Mouse (Mus musculus) midbrain, embryonic 13.5 days (tissue): ENCODE measurements around the gene Gdf1. TPM values are rescaled to one million over a fixed set of nuclear protein-coding genes. Genes with fewer than 3 reads are reported as not detected.

Source experiments
- ATAC-seq: fragments of 200-750 bp; cut with Nextera tagmentation; 2 replicates; pipeline ENCODE4 v1.8.0; 2017; ENCODE audit warnings: mild to moderate bottlenecking, moderate TSS enrichment, moderate library complexity
- H3K27ac ChIP-seq: fragments of 300-500 bp; sonication (generic); 2 replicates; pipeline ENCODE4 v1.5.1; 2015; ENCODE audit warnings: inconsistent platforms, mild to moderate bottlenecking, moderate library complexity
- H3K27me3 ChIP-seq: fragments of 300-500 bp; sonication (generic); 2 replicates; pipeline ENCODE4 v1.6.1; 2015; ENCODE audit warnings: mild to moderate bottlenecking, inconsistent platforms
- H3K36me3 ChIP-seq: fragments of 300-500 bp; sonication (generic); 2 replicates; pipeline ENCODE4 v1.6.1; 2015; ENCODE audit warnings: mild to moderate bottlenecking, inconsistent platforms
- H3K4me1 ChIP-seq: fragments of 300-500 bp; sonication (generic); replicated peaks from 2 replicates; pipeline ENCODE4 v1.6.1; 2015; ENCODE audit warnings: inconsistent platforms
- H3K4me2 ChIP-seq: fragments of 300-500 bp; sonication (generic); replicated peaks from 2 replicates; pipeline ENCODE4 v1.6.1; 2015; ENCODE audit warnings: moderate library complexity, mild to moderate bottlenecking, inconsistent platforms
- H3K4me3 ChIP-seq: fragments of 300-500 bp; sonication (generic); replicated peaks from 2 replicates; pipeline ENCODE4 v1.5.1; 2015; ENCODE audit warnings: mild to moderate bottlenecking, inconsistent platforms
- H3K9ac ChIP-seq: fragments of 300-500 bp; sonication (generic); replicated peaks from 2 replicates; pipeline ENCODE4 v1.6.1; 2015; ENCODE audit warnings: mild to moderate bottlenecking, inconsistent platforms
- H3K9me3 ChIP-seq: fragments of 300-500 bp; sonication (generic); 2 replicates; pipeline ENCODE4 v1.6.1; 2016; ENCODE audit warnings: mild to moderate bottlenecking, inconsistent platforms
- WGBS: fragments of 180-500 bp; shearing (Covaris S2); methylation state at CpG from one replicate; pipeline ENCODE4 v1.1.7; 2015; 5-methylcytosine and 5-hydroxymethylcytosine counted together
- polyA plus RNA-seq: library from polyadenylated mRNA; unstranded; fragments of >200 nt; fragmentation: Nextera tagmentation; extraction: Ambion mirVana; gene quantifications from 2 replicates; pipeline ENCODE4 v1.2.1, GENCODE M21; 2015

Gene Gdf1
- polyA plus RNA-seq, 1 experiment from 2014 or later: 6.0 TPM

DNA sequence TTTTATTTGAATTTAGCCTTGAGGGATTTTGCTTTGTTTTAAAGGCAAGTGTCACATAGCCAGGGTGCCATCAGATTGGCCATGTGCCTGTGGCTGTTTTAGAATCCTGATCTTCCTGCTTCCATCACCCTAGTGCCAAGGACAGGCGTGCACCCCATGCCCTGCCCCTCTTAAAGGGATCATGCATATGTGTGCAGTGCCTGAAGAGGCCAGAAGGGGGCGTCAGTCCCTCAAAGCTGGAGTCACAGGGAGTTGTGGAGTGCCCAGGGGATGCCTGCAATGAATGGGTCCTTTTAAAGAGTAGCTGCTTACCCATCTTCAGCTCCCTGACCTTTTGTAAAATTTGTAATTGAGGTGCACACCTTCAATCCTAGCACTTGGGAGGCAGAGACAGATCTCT lies 20.3 kb upstream of the Gdf1 start:
- Histone ChIP-seq H3K9ac (no peak overlapping the region), H3K4me1 (peaks cover 6% of the 10 kb centered on the region), H3K36me3 (peaks cover 89% of the 10 kb centered on the region), H3K27me3 (no peaks in the 10 kb centered on the region), H3K4me2 (no peak overlapping the region), H3K4me3 (no peak overlapping the region), H3K27ac (no peak overlapping the region), H3K9me3 (no peaks in the 10 kb centered on the region)
- WGBS: 22% methylated on average over 2 of the region's 2 CpGs
- no peak for ATAC-seq

GRCm38 (mm10) chr8:70313399-70313798 lies 16.2 kb upstream of the Gdf1 start:
- no peak for ATAC-seq
- Histone ChIP-seq H3K9me3 (no peaks in the 10 kb centered on the region), H3K36me3 (peaks cover 54% of the 10 kb centered on the region), H3K4me1 (peaks cover 37% of the 10 kb centered on the region), H3K27me3 (no peaks in the 10 kb centered on the region), H3K4me3 (no peak overlapping the region), H3K9ac (no peak overlapping the region), H3K27ac (no peak overlapping the region), H3K4me2 (no peak overlapping the region)
- WGBS: 96% methylated on average over 2 of the region's 2 CpGs

DNA sequence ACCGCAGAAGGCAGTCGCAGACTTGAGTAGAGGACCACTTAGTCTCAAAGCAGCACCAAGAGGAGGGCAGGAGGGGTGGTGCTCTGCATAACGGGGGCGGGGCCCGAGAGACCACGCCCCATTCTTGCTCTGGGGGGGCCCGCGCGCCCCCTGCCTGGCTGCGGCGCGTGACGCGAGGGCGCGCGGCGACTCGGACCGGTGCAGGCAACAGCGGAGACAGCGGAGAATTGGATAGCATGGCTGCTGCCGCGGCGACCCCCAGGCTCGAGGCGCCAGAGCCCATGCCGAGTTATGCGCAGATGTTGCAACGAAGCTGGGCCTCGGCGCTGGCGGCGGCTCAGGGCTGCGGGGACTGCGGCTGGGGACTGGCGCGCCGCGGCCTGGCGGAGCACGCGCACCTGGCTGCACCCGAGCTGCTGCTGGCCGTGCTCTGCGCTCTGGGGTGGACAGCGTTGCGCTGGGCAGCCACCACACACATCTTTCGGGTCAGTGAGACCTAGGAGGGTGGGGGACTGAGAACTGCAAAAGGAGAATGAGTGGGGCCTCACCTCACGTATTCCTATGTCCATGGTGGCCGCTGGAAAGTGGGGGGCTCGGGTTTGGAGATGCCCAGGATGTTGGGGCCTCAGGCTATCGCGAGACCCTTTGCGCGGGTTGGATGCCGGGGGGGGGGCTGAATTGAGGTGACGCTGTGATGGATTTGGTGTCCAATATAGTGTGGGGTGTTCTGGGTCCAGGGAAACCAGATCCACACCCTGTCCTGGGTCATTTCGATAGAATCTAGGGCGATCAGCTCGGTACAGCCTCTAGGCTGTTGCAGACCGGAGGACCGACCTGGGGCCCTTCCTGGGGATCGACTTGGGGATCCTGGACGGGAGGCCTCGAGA lies 13.8 kb upstream of the Gdf1 start, which contains the start of gene Cers1:
Gene Cers1, plus strand, starts transcription at position 152 of the 887 bp plus-strand sequence.
- Histone ChIP-seq H3K4me2 (peak within 1 kb of the TSS; percentile 68), H3K9me3 (no peaks in the 10 kb centered on the region), H3K27ac (peak within 1 kb of the TSS; percentile 95), H3K4me1 (peaks cover 37% of the 10 kb centered on the region), H3K27me3 (no peaks in the 10 kb centered on the region), H3K36me3 (peaks cover 51% of the 10 kb centered on the region), H3K4me3 (peak within 1 kb of the TSS; percentile 66), H3K9ac (peak within 1 kb of the TSS; percentile 84)
- peak; percentile 61 for ATAC-seq
- WGBS: 2% methylated on average over 63 of the region's 66 CpGs

- Histone ChIP-seq H3K27ac (peak overlapping the region; percentile 95), H3K4me1 (peaks cover 37% of the 10 kb centered on the region), H3K4me2 (peak overlapping the region; percentile 68), H3K4me3 (peak overlapping the region; percentile 66), H3K9me3 (no peaks in the 10 kb centered on the region), H3K9ac (peak overlapping the region; percentile 84), H3K27me3 (no peaks in the 10 kb centered on the region), H3K36me3 (peaks cover 50% of the 10 kb centered on the region)
- WGBS: 5% methylated on average over 15 of the region's 15 CpGs
- ATAC-seq: peak; percentile 91
Observed at GRCm38 (mm10) chr8:70316511-70317504, 12.8 kb upstream of the Gdf1 start.

DNA sequence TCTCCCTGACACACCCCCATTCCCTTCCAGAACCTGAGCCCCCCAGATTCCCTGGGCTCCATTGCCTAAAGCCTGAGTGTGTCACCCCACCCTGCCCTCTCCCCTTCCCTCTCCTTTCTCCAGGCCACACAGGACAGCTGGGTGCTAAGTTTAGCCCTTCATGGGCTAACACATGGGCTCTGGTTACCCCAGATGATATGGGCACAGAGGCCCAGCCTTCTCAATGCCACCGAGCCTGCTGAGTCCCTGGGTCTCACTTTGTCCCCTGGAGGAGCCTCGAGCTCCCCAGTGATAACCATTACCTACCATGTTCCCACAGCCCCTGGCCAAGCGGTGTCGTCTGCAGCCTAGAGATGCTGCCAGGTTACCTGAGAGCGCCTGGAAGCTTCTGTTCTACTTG lies 11.7 kb upstream of the Gdf1 start:
- Histone ChIP-seq H3K4me3 (peak overlapping the region; percentile 66), H3K9ac (peak overlapping the region; percentile 84), H3K4me2 (peak overlapping the region; percentile 68), H3K27me3 (no peaks in the 10 kb centered on the region), H3K36me3 (peaks cover 50% of the 10 kb centered on the region), H3K9me3 (no peaks in the 10 kb centered on the region), H3K27ac (peak overlapping the region; percentile 95), H3K4me1 (peaks cover 37% of the 10 kb centered on the region)
- ATAC-seq: no peak
- WGBS: 92% methylated on average over 5 of the region's 5 CpGs

DNA sequence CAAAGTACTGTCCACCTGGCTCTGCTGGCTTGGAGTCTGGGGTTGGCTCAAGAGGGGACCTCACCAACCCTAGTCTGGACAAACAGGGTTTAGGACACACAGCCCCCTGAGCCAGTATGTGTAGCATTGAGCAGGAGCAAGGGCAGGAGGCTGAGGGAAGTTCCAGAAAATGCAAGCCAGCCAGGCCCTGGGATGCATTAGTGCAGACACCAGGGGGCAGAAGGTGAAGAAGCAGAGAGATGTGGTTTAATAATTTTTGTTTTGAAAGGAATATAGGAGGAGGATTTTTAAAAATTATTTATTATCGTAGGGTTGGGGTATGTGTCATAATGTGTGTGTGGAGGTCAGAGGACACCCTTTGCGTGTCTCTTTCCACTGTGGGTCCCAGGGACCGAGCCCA lies 5.9 kb upstream of the Gdf1 start:
- no peak for ATAC-seq
- 95% methylated on average over 3 of the region's 3 CpGs for WGBS

GRCm38 (mm10) chr8:70327512-70327911 lies 2.1 kb upstream of the Gdf1 start:
- peaks cover 15% of the 10 kb centered on the region for H3K27me3 ChIP-seq
- H3K4me3 ChIP-seq: no peak overlapping the region
- ATAC-seq: no peak
- peaks cover 35% of the 10 kb centered on the region for H3K4me1 ChIP-seq
- no peak overlapping the region for H3K9ac ChIP-seq
- H3K27ac ChIP-seq: no peak overlapping the region
- no peaks in the 10 kb centered on the region for H3K9me3 ChIP-seq
- WGBS: 97% methylated on average over 6 of the region's 6 CpGs
- H3K36me3 ChIP-seq: peaks cover 82% of the 10 kb centered on the region
- H3K4me2 ChIP-seq: no peak overlapping the region

More for the DNA sequence above, 5.9 kb upstream of the Gdf1 start:
- no peak overlapping the region for H3K9ac ChIP-seq
- H3K4me1 ChIP-seq: no peaks in the 10 kb centered on the region
- no peak overlapping the region for H3K4me2 ChIP-seq
- H3K4me3 ChIP-seq: no peak overlapping the region
- H3K27ac ChIP-seq: no peak overlapping the region
- peaks cover 2% of the 10 kb centered on the region; the same call in 1 of the 2 replicates for H3K27me3 ChIP-seq
- no peaks in the 10 kb centered on the region for H3K9me3 ChIP-seq
- peaks cover 81% of the 10 kb centered on the region for H3K36me3 ChIP-seq

GRCm38 (mm10) chr8:70329835-70330740 lies 471 bp downstream of the Gdf1 start:
- no peak overlapping the region; the same call in 1 of the 2 replicates for H3K4me3 ChIP-seq
- H3K36me3 ChIP-seq: peaks cover 82% of the 10 kb centered on the region
- H3K27ac ChIP-seq: 0 out of 2 replicates have a peak overlapping the region, but pooled peaks have one; percentile 25
- ATAC-seq: peak; percentile 4
- peak overlapping the region; percentile 48 for H3K9ac ChIP-seq
- peaks cover 15% of the 10 kb centered on the region for H3K27me3 ChIP-seq
- 7% methylated on average over 45 of the region's 45 CpGs for WGBS
- peak overlapping the region; percentile 36 for H3K4me2 ChIP-seq
- H3K4me1 ChIP-seq: peaks cover 37% of the 10 kb centered on the region
- H3K9me3 ChIP-seq: no peaks in the 10 kb centered on the region

GRCm38 (mm10) chr8:70330741-70331364 lies 1.2 kb downstream of the Gdf1 start:
- Histone ChIP-seq H3K4me3 (no peak overlapping the region; the same call in 1 of the 2 replicates), H3K4me1 (peaks cover 37% of the 10 kb centered on the region), H3K36me3 (peaks cover 83% of the 10 kb centered on the region), H3K27me3 (peaks cover 15% of the 10 kb centered on the region), H3K27ac (0 out of 2 replicates have a peak overlapping the region, but pooled peaks have one; percentile 25), H3K9ac (peak overlapping the region; percentile 48), H3K4me2 (peak overlapping the region; percentile 36), H3K9me3 (no peaks in the 10 kb centered on the region)
- peak; percentile 86 for ATAC-seq
- WGBS: 26% methylated on average over 53 of the region's 53 CpGs

GRCm38 (mm10) chr8:70331526-70331925 lies 1.9 kb downstream of the Gdf1 start:
- Histone ChIP-seq H3K9me3 (no peaks in the 10 kb centered on the region), H3K36me3 (peaks cover 86% of the 10 kb centered on the region), H3K4me3 (no peak overlapping the region), H3K4me1 (peaks cover 37% of the 10 kb centered on the region), H3K4me2 (no peak overlapping the region), H3K27me3 (peaks cover 15% of the 10 kb centered on the region), H3K9ac (peak overlapping the region; percentile 55; the same call in 1 of the 2 replicates), H3K27ac (0 out of 2 replicates have a peak overlapping the region, but pooled peaks have one; percentile 30)
- no peak for ATAC-seq
- 61% methylated on average over 19 of the region's 19 CpGs for WGBS
